Mouse (Mus musculus): ENCODE results near the gene Gm3336. TPM values are rescaled to one million over a fixed set of nuclear protein-coding genes. Genes with fewer than 3 reads are reported as not detected.

Gene Gm3336
- polyA plus RNA-seq, 1 experiment from 2014 or later, result 0.54 TPM

DNA sequence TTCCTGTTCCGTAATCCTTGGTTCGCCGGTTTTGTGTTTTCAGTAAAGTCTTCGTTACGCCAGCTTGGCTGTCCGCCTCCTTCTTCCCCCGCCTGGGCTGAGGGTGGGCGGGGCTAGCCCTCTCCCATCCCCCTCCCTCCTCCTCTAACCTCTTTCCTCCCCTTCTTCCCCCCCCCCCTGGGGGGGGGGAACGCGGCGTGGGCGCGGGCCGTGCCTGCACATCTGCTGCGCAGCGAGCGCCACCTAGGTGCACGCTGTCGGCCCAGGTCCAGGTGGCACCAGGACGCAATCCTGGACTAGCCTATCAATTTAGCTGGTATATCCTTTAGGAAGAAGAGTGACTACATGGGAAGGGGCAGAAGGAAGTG, 17.8 kb upstream of the Gm3336 start:
- DNase-seq (ENCODE audit: low spot score), result peak; percentile 96
- no peaks in the 10 kb centered on the region for H3K9me3 ChIP-seq (ENCODE audit: low read length)
- peak; percentile 7 for ATAC-seq
- peak overlapping the region; percentile 99 for H3K27ac ChIP-seq (ENCODE audit: low read length)
- TF ChIP-seq EP300 (IDR thresholded peaks at IDR 0.05) (peak; percentile 42; the same call in 1 of the 2 replicates), CTCF (IDR thresholded peaks at IDR 0.05) (peak; percentile 88)
- no peaks in the 10 kb centered on the region for H3K27me3 ChIP-seq (replicated peaks; ENCODE audit: insufficient read depth, low read length)
- H3K36me3 ChIP-seq (ENCODE audit: insufficient read depth, low read length), result 0 out of 2 replicates have a peak, but pooled peaks cover 7% of the 10 kb centered on the region
- H3K4me1 ChIP-seq (ENCODE audit: insufficient read depth, low read depth, low read length), result peaks cover 28% of the 10 kb centered on the region
- WGBS, result 0% methylated on average over 20 of the region's 20 CpGs
- H3K9ac ChIP-seq (replicated peaks; ENCODE audit: low read depth), result peak overlapping the region; percentile 99; the same call in 1 of the 2 replicates
- H3K4me2 ChIP-seq (replicated peaks; ENCODE audit: low read depth, low read length), result peak overlapping the region; percentile 64
- H3K4me3 ChIP-seq (ENCODE audit: low read depth, low read length), result peak overlapping the region; percentile 98

DNA sequence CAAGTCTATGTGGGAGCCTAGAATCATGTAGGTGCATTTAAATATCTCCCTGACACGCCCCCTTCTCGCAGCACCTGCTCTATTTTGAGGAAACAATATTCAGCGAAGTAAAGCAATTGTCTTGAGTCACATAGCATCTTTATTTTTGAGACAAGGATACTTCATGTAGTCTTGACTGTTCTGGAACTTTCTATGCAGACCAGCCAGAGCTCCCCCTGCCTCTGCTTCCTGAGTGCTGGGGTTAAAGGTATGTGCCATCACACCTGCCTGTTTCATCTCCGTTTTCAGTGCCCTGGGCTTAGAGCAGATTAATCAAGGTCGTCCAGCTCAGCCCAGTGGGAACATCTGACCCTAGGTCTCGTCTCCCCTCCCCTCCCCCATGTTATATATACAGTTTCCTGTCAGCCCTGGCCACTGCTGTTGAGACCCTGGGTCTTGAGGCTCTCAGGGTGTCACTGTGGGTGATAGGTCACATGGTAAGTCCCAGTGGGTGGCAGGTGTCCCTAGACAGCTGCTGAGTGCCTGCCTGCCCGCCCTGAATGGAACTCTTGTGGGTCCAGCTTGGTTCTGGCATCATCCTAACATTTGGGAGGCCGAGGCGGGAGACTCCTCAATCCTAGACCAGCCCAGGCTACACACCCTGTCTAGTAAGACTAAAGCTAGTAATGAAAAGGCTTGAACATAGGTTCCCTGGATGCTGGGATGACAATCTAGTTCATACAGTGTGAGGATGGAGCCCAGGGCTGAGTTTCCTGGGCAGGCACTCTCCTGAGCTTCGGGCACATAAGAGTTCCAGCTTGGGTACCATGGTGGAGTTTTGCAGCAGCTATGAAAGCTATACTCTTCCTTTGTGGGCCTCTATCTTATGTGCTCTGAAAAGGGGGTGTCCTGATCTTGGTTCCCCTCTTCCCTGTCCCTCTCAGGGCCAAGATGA, 17.0 kb upstream of the Gm3336 start:
- Histone ChIP-seq H3K27ac (ENCODE audit: low read length) (peak overlapping the region; percentile 99; the same call in 1 of the 2 replicates), H3K4me3 (ENCODE audit: low read depth, low read length) (peak overlapping the region; percentile 98), H3K36me3 (ENCODE audit: insufficient read depth, low read length) (0 out of 2 replicates have a peak, but pooled peaks cover 7% of the 10 kb centered on the region), H3K4me2 (replicated peaks; ENCODE audit: low read depth, low read length) (peak overlapping the region; percentile 64), H3K9ac (replicated peaks; ENCODE audit: low read depth) (peak overlapping the region; percentile 99; the same call in 1 of the 2 replicates), H3K9me3 (ENCODE audit: low read length) (no peaks in the 10 kb centered on the region), H3K27me3 (replicated peaks; ENCODE audit: insufficient read depth, low read length) (no peaks in the 10 kb centered on the region), H3K4me1 (ENCODE audit: insufficient read depth, low read depth, low read length) (peaks cover 22% of the 10 kb centered on the region; the same call in 1 of the 2 replicates)
- WGBS, result 54% methylated on average over 10 of the region's 10 CpGs
- DNase-seq (ENCODE audit: low spot score), result peak; percentile 47
- no peak for ATAC-seq
- TF ChIP-seq EP300 (IDR thresholded peaks at IDR 0.05) (no peak), CTCF (IDR thresholded peaks at IDR 0.05) (no peak)

DNA sequence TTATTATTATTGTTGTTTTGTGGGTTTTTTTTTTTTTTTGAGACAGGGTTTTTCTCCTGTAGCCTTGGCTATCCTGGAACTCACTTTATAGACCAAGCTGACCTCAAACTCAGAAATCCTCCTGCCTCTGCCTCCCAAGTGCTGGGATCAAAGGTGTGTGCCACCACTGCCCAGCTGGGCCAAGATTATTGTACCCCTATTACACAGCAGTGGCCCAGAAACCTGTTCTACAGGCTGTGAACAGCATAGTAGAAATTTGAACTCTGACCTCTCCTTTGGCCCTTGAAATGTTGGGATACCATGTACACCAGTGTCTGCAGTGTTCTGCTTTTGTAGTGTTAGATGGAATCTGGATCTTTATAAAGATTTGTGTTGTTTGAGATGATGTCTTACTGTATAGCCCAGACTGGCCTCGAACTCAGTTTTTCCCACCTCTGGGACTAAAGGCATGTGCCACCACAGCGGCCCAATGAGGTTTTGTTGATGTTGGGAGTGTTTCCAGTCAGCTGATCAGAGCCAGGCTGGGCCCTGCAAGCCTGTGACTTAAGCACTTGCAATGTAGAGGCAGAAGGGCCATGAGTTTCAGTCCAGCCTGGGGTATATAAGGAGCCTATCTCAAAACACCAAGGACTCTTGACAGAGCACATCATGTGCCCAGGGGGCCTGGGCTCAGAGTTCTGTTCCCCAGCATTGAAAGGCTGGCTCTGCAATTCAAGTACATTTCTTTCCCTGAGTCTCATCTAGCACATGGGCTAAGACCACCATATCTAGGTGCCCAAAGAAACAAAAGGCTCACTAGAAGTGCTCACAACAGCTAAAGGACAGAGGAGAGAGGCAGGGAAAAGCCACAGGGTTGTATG, 16.1 kb upstream of the Gm3336 start:
- DNase-seq (ENCODE audit: low spot score), result peak; percentile 36
- no peak for TF ChIP-seq CTCF (IDR thresholded peaks at IDR 0.05)
- no peak for TF ChIP-seq EP300 (IDR thresholded peaks at IDR 0.05)
- 0 out of 2 replicates have a peak overlapping the region, but pooled peaks have one; percentile 64 for H3K4me2 ChIP-seq (replicated peaks; ENCODE audit: low read depth, low read length)
- H3K36me3 ChIP-seq (ENCODE audit: insufficient read depth, low read length), result 0 out of 2 replicates have a peak, but pooled peaks cover 7% of the 10 kb centered on the region
- H3K27ac ChIP-seq (ENCODE audit: low read length), result peak overlapping the region; percentile 52
- no peak overlapping the region for H3K4me3 ChIP-seq (ENCODE audit: low read depth, low read length)
- no peak for ATAC-seq
- 76% methylated on average over 2 of the region's 2 CpGs for WGBS
- H3K9me3 ChIP-seq (ENCODE audit: low read length), result no peaks in the 10 kb centered on the region
- H3K27me3 ChIP-seq (replicated peaks; ENCODE audit: insufficient read depth, low read length), result no peaks in the 10 kb centered on the region
- peaks cover 13% of the 10 kb centered on the region; the same call in 1 of the 2 replicates for H3K4me1 ChIP-seq (ENCODE audit: insufficient read depth, low read depth, low read length)
- H3K9ac ChIP-seq (replicated peaks; ENCODE audit: low read depth), result no peak overlapping the region

DNA sequence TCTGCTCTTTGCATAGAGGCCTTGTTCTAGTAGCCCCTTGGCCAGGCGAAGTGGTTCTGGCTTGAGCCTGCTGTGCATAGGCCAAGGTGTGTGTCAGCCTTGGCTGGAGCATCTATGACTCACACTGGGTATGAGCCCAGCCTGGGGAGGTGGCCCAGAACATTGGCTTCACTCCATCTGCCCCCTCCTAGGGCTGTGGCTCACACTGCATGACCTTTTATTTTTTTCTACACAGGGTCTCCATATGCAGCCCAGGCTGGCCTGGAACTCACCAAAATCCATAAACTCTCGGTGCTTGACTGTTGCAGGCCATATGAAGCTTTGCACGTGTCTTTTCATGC, 15.5 kb upstream of the Gm3336 start:
- Histone ChIP-seq H3K9me3 (ENCODE audit: low read length) (no peaks in the 10 kb centered on the region), H3K9ac (replicated peaks; ENCODE audit: low read depth) (no peak overlapping the region), H3K27me3 (replicated peaks; ENCODE audit: insufficient read depth, low read length) (no peaks in the 10 kb centered on the region), H3K4me1 (ENCODE audit: insufficient read depth, low read depth, low read length) (peaks cover 7% of the 10 kb centered on the region; the same call in 1 of the 2 replicates), H3K4me2 (replicated peaks; ENCODE audit: low read depth, low read length) (no peak overlapping the region), H3K36me3 (ENCODE audit: insufficient read depth, low read length) (0 out of 2 replicates have a peak, but pooled peaks cover 7% of the 10 kb centered on the region), H3K27ac (ENCODE audit: low read length) (0 out of 2 replicates have a peak overlapping the region, but pooled peaks have one; percentile 52), H3K4me3 (ENCODE audit: low read depth, low read length) (no peak overlapping the region)
- ATAC-seq (peak; percentile 2; the same call in 1 of the 2 replicates), DNase-seq (ENCODE audit: low spot score) (peak; percentile 78)
- 72% methylated on average over 3 of the region's 3 CpGs for WGBS
- TF ChIP-seq EP300 (IDR thresholded peaks at IDR 0.05) (no peak), CTCF (IDR thresholded peaks at IDR 0.05) (no peak)

DNA sequence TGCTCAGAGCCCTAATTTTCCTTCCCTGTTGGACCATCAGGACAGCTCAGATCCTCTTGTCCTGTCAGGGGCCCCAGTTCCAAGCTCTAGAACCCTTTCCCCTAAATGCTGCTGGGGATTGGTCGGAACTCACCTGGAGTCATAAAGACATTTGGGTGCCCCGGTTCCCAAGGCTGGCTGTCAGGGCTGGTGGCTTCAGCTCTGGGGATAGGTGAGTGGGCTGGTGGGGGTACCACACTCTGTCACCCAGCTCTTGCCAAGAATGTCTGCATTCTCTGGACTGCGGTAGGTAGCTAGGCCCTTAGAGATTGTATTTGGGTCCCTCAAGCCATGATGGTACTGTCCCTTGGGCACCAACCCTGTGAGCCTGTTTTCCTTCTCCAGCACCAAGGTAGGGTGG, 15.1 kb upstream of the Gm3336 start, which contains the start of gene Iqcn:
Gene Iqcn (plus strand): TSS at position 171 of the 400 bp plus-strand sequence.
- 0 out of 2 replicates have a peak within 1 kb of the TSS, but pooled peaks have one; percentile 2 for H3K4me2 ChIP-seq (replicated peaks; ENCODE audit: low read depth, low read length)
- peaks cover 5% of the 10 kb centered on the region; the same call in 1 of the 2 replicates for H3K4me1 ChIP-seq (ENCODE audit: insufficient read depth, low read depth, low read length)
- no peak within 1 kb of the TSS for H3K4me3 ChIP-seq (ENCODE audit: low read depth, low read length)
- 0 out of 2 replicates have a peak, but pooled peaks cover 7% of the 10 kb centered on the region for H3K36me3 ChIP-seq (ENCODE audit: insufficient read depth, low read length)
- DNase-seq (ENCODE audit: low spot score) (no peak), ATAC-seq (no peak)
- 91% methylated on average over 3 of the region's 3 CpGs for WGBS
- TF ChIP-seq EP300 (IDR thresholded peaks at IDR 0.05) (no peak), CTCF (IDR thresholded peaks at IDR 0.05) (no peak)
- no peaks in the 10 kb centered on the region for H3K9me3 ChIP-seq (ENCODE audit: low read length)
- no peaks in the 10 kb centered on the region for H3K27me3 ChIP-seq (replicated peaks; ENCODE audit: insufficient read depth, low read length)
- no peak within 1 kb of the TSS for H3K9ac ChIP-seq (replicated peaks; ENCODE audit: low read depth)
- peak within 1 kb of the TSS; percentile 52 for H3K27ac ChIP-seq (ENCODE audit: low read length)
